8 mouse cellular contexts compared by ENCODE assay signal in the genomic region with DNA sequence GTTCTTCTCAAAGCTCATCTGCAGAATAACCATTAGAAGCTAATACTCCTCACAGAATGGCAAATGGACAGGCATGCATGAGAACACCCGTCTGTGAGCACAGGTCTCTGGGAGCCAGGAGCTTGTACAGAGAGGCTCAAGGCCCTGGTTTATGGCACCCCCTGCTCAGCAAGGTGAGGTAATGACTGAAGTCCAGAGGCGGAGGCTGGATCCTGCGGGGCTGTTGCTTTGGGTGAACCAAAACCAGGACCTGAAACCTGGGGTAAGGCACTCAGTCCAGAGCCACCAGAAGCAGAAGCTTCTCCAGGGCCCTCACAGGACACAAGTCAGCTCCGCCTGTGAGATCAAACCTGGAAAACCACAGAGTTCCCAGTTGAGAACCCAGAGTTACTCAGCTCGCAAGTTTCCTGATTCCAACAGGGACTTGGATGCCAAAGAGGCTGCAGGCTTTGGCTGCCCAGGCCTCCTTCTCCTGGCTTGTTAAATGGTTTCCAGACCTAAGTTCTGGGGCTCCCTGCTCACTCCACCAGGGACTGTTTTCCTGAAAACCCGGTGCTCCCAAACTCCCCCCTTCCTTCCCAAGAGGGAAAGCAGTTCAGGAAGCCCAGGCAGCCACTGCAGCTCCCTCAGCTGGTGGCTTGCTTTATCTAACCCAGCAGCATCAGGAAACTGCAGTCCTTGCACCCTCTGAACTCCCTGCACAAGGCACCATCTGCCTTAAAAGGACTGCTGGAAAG. TPM values are rescaled to one million over a fixed set of nuclear protein-coding genes. Genes with fewer than 3 reads are reported as not detected.
DNase-seq lines count a peak whose midpoint lies in the region; ATAC-seq and TF ChIP-seq lines count a peak whose summit lies in the region.

No protein-coding gene starts in this region.

- TF ChIP-seq POLR2A in kidney, adult 2 months (IDR thresholded peaks at IDR 0.05; ENCODE audit: low read depth, low read length), result no peak

- H3K27me3 ChIP-seq in kidney, adult 2 months (replicated peaks; ENCODE audit: control insufficient read depth, insufficient read depth, low read length), result no peaks in the 10 kb centered on the region
- H3K27me3 ChIP-seq in heart, embryonic 16.5 days (ENCODE audit: control insufficient read depth, insufficient read depth, low read length), result no peaks in the 10 kb centered on the region
- H3K27me3 ChIP-seq in liver, postnatal 0 days (ENCODE audit: insufficient read depth, low read length), result no peaks in the 10 kb centered on the region

- peak overlapping the region; percentile 55 for H3K9ac ChIP-seq in heart, embryonic 16.5 days (ENCODE audit: low read length)
- H3K9ac ChIP-seq in liver, postnatal 0 days (replicated peaks), result peak overlapping the region; percentile 34

- H3K9me3 ChIP-seq in heart, embryonic 16.5 days (replicated peaks; ENCODE audit: control insufficient read depth, low read length), result no peaks in the 10 kb centered on the region
- H3K9me3 ChIP-seq in liver, postnatal 0 days (ENCODE audit: low read length), result no peaks in the 10 kb centered on the region

- H3K4me1 ChIP-seq in kidney, adult 2 months (ENCODE audit: control insufficient read depth, insufficient read depth, low read length), result peaks cover 59% of the 10 kb centered on the region
- H3K4me1 ChIP-seq in heart, embryonic 16.5 days (ENCODE audit: control insufficient read depth, insufficient read depth, low read length), result peaks cover 87% of the 10 kb centered on the region
- peaks cover 40% of the 10 kb centered on the region for H3K4me1 ChIP-seq in liver, postnatal 0 days (ENCODE audit: insufficient read depth)

- TF ChIP-seq CTCF in kidney, adult 2 months (conservative IDR thresholded peaks at IDR 0.05; ENCODE audit: insufficient read depth, insufficient read length, low read depth, low read length), result peak; percentile 43
- TF ChIP-seq CTCF in liver, postnatal 0 days (IDR thresholded peaks at IDR 0.05; ENCODE audit: low read depth), result peak; percentile 50

- DNase-seq in kidney, adult 2 months, result no peak
- DNase-seq in kidney, adult 9 months, result no peak
- DNase-seq in brain, adult 2 months (ENCODE audit: low read depth, low spot score), result peak; percentile 64
- no peak for DNase-seq in liver, postnatal 0 days
- no peak for DNase-seq in right cerebral cortex, postnatal 4 days
- DNase-seq in right cerebral cortex, postnatal 10 days (ENCODE audit: low spot score in 2 of 2), result no peak
- no peak for DNase-seq in layer of hippocampus, adult 8-10 months (ENCODE audit: low spot score in 2 of 2)

- TF ChIP-seq EP300 in liver, postnatal 0 days (IDR thresholded peaks at IDR 0.05; ENCODE audit: low read depth), result no peak

- peak overlapping the region; percentile 60 for H3K27ac ChIP-seq in kidney, adult 2 months (ENCODE audit: insufficient read depth, low read depth, low read length)
- peak overlapping the region; percentile 89 for H3K27ac ChIP-seq in heart, embryonic 16.5 days (ENCODE audit: low read length)
- H3K27ac ChIP-seq in liver, postnatal 0 days (ENCODE audit: low read depth), result peak overlapping the region; percentile 11; the same call in 1 of the 2 replicates

- 16% methylated on average over 6 of the region's 6 CpGs for whole genome bisulfite sequencing in kidney, adult 2 months
- WGBS in heart, embryonic 16.5 days, result 57% methylated on average over 6 of the region's 6 CpGs
- WGBS in liver, postnatal 0 days (ENCODE audit: insufficient replicate concordance), result 58% methylated on average over 6 of the region's 6 CpGs

- H3K4me3 ChIP-seq in kidney, adult 2 months (ENCODE audit: insufficient read depth, low read depth, low read length), result no peak overlapping the region
- no peak overlapping the region for H3K4me3 ChIP-seq in heart, embryonic 16.5 days (ENCODE audit: low read length)
- H3K4me3 ChIP-seq in liver, postnatal 0 days (ENCODE audit: low read depth, low read length), result no peak overlapping the region

- ATAC-seq in heart, embryonic 16.5 days (replicated peaks; ENCODE audit: extremely low read depth, insufficient read depth, low FRiP score), result 0 out of 2 replicates have a peak, but pooled peaks have one; percentile 10
- ATAC-seq in liver, postnatal 0 days, result peak; percentile 55; the same call in 1 of the 2 replicates

- H3K4me2 ChIP-seq in heart, embryonic 16.5 days (ENCODE audit: low read depth, low read length), result no peak overlapping the region
- H3K4me2 ChIP-seq in liver, postnatal 0 days (ENCODE audit: low read depth, low read length), result no peak overlapping the region

- no peaks in the 10 kb centered on the region; the same call in 1 of the 2 replicates for H3K36me3 ChIP-seq in kidney, adult 2 months (ENCODE audit: control insufficient read depth, insufficient read depth, low read length)
- H3K36me3 ChIP-seq in heart, embryonic 16.5 days (ENCODE audit: control insufficient read depth, insufficient read depth), result peaks cover 21% of the 10 kb centered on the region
- peaks cover 49% of the 10 kb centered on the region for H3K36me3 ChIP-seq in liver, postnatal 0 days (replicated peaks; ENCODE audit: insufficient read depth, low read length)

RNA-seq across cellular contexts. Expression of a gene that starts 28.2 kb away (rescaled TPM):
- 57.7 and 64.1 TPM in 2 replicates for polyA plus RNA-seq in kidney, adult 2 months (2012; rRNA removed)
- polyA plus RNA-seq in heart, embryonic 16.5 days (2015; fragmentation: Nextera tagmentation; extraction: Ambion mirVana), result 22.8 and 29.7 TPM in 2 replicates
- 17.7 and 22.4 TPM in 2 replicates for polyA plus RNA-seq in liver, postnatal 0 days (2015; fragmentation: Nextera tagmentation; extraction: Ambion mirVana)
- 100 to 1,000 TPM in 3 of 4 experiments, 10 to 100 TPM in 1; 89.0 to 116 (median 104) TPM for total RNA-seq in layer of hippocampus, adult 8-10 months (2022)

RNA-seq across cellular contexts. Expression of a gene that starts 57.0 kb away (rescaled TPM):
- polyA plus RNA-seq in kidney, adult 2 months (2012; rRNA removed), result 0.03 and 0.06 TPM in 2 replicates
- 0.05 TPM in 1 of 2 replicates, not detected in the other for polyA plus RNA-seq in heart, embryonic 16.5 days (2015; fragmentation: Nextera tagmentation; extraction: Ambion mirVana)
- polyA plus RNA-seq in liver, postnatal 0 days (2015; fragmentation: Nextera tagmentation; extraction: Ambion mirVana), result 7.7 and 9.8 TPM in 2 replicates
- 10 to 100 TPM in 2 of 4 experiments, 1 to 10 TPM in 2; 6.3 to 14.1 (median 9.1) TPM for total RNA-seq in layer of hippocampus, adult 8-10 months (2022)

Comparison
In these comparisons a context has a peak if more than half of its experiments do, and no peak if none do; other contexts are left out.
1. H3K27ac ChIP-seq: peak in every context shown above with its lines; median percentile 89 in heart, embryonic 16.5 days; 60 in kidney, adult 2 months; 11 in liver, postnatal 0 days.